Mouse (Mus musculus) forebrain, embryonic 15.5 days (tissue): ENCODE measurements around the gene Sympk. TPM values are rescaled to one million over a fixed set of nuclear protein-coding genes. Genes with fewer than 3 reads are reported as not detected.

Experiments
- ATAC-seq: fragments of 200-750 bp; cut with Nextera tagmentation; replicated peaks from 2 replicates; pipeline ENCODE4 v1.8.0; 2017; ENCODE audit warnings: mild to moderate bottlenecking, moderate TSS enrichment, moderate library complexity
- H3K27ac ChIP-seq: fragments of 300-500 bp; sonication (generic); replicated peaks from 2 replicates; pipeline ENCODE4 v1.5.1; 2015; ENCODE audit warnings: mild to moderate bottlenecking, inconsistent platforms
- H3K27me3 ChIP-seq: fragments of 300-500 bp; sonication (generic); 2 replicates; pipeline ENCODE4 v1.6.1; 2015; ENCODE audit warnings: inconsistent platforms
- H3K36me3 ChIP-seq: fragments of 300-500 bp; sonication (generic); 2 replicates; pipeline ENCODE4 v1.6.1; 2015; ENCODE audit warnings: mild to moderate bottlenecking, inconsistent platforms
- H3K4me1 ChIP-seq: fragments of 300-500 bp; sonication (generic); 2 replicates; pipeline ENCODE4 v1.6.1; 2015; ENCODE audit warnings: inconsistent platforms
- H3K4me2 ChIP-seq: fragments of 300-500 bp; sonication (generic); replicated peaks from 2 replicates; pipeline ENCODE4 v1.6.1; 2015; ENCODE audit warnings: mild to moderate bottlenecking, inconsistent platforms
- H3K4me3 ChIP-seq: fragments of 300-500 bp; sonication (generic); 2 replicates; pipeline ENCODE4 v1.5.1; 2015; ENCODE audit warnings: mild to moderate bottlenecking, inconsistent platforms
- H3K9ac ChIP-seq: fragments of 300-500 bp; sonication (generic); replicated peaks from 2 replicates; pipeline ENCODE4 v1.6.1; 2015; ENCODE audit warnings: mild to moderate bottlenecking, inconsistent platforms
- H3K9me3 ChIP-seq: fragments of 300-500 bp; sonication (generic); 2 replicates; pipeline ENCODE4 v1.6.1; 2016; ENCODE audit warnings: inconsistent platforms
- WGBS: fragments of 180-500 bp; shearing (Covaris S2); methylation state at CpG from one replicate; pipeline ENCODE4 v1.1.7; 2015; ENCODE audit warnings: mixed read lengths; 5-methylcytosine and 5-hydroxymethylcytosine counted together
- polyA plus RNA-seq: library from polyadenylated mRNA; unstranded; fragments of >200 nt; fragmentation: Nextera tagmentation; extraction: Ambion mirVana; gene quantifications from 2 replicates; pipeline ENCODE4 v1.2.1, GENCODE M21; 2015

The Sympk gene
- polyA plus RNA-seq = 34.8 and 35.4 TPM in 2 replicates

DNA sequence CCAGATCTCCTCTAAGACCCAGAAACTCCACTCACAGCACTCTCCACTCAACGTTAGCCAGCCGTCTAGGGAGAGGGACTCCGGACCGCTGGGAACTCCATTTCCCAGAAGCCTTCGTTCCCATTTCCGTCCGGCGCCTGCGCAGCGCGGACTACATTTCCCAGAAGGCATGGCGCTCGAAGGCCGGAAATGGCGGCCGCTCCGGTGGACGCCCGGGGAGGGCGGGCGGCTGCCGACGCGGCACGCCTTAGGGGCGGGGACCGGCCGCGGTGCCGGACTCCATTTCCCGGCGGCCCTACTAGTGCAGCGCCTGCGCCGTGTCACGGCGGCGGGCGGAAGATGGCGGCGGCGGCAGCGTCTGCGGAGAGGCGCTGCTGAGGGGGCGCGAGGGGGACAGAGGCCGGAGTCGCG lies at the start of gene Sympk:
Gene Sympk, plus strand, starts transcription at position 282 of the 411 bp plus-strand sequence.
- ATAC-seq = peak; percentile 97
- Histone ChIP-seq H3K9me3 (no peaks in the 10 kb centered on the region), H3K4me2 (peak within 1 kb of the TSS; percentile 81), H3K36me3 (peaks cover 4% of the 10 kb centered on the region), H3K4me3 (peak within 1 kb of the TSS; percentile 82), H3K27ac (peak within 1 kb of the TSS; percentile 29; the same call in 1 of the 2 replicates), H3K9ac (peak within 1 kb of the TSS; percentile 92), H3K4me1 (peaks cover 23% of the 10 kb centered on the region), H3K27me3 (peaks cover 38% of the 10 kb centered on the region)
- under 1% methylated on average over 49 of the region's 50 CpGs for WGBS

DNA sequence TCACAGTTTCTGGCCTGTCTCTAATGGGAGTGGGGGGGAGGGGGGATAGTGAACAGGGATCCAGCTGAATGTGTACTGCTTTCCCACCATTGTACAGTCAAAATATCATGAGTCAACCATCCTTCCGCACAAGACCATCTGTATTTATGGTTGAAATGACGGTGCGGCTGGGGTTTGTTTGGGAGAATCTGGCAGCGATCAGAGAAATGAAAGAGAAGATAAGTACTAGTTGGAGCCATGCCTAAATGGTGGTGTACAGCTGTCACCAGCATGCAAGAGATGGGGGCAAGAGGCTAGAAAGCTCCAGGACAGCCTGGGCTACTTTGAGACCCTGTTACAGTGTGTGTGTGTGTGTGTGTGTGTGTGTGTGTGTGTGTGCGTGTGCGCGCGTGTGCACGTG lies 45.8 kb upstream of the Sympk start:
- ATAC-seq = peak; percentile 68
- Histone ChIP-seq H3K9ac (no peak overlapping the region), H3K27ac (0 out of 2 replicates have a peak overlapping the region, but pooled peaks have one; percentile 52), H3K4me1 (no peaks in the 10 kb centered on the region), H3K9me3 (no peaks in the 10 kb centered on the region), H3K27me3 (no peaks in the 10 kb centered on the region), H3K36me3 (no peaks in the 10 kb centered on the region), H3K4me2 (no peak overlapping the region), H3K4me3 (no peak overlapping the region)
- WGBS = 71% methylated on average over 9 of the region's 9 CpGs

DNA sequence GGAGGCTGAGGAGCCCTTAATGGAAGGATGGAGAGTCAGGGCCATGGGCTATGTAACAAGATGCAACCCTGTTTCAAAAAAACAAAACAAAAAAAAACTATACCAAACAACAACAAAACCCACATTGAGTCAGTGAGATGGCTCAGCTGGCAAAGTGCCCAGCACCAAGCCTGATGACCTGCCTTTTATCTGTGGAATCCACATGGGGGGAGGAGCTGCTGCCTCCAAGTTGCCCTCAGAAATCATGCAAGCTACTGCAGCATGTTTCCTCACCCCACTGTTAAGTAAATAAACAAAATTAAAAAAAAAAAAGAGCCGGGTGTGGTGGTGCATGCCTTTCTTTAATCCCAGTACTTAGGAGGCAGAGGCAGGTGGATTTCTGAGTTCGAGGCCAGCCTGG lies 37.7 kb upstream of the Sympk start:
- no peak for ATAC-seq

DNA sequence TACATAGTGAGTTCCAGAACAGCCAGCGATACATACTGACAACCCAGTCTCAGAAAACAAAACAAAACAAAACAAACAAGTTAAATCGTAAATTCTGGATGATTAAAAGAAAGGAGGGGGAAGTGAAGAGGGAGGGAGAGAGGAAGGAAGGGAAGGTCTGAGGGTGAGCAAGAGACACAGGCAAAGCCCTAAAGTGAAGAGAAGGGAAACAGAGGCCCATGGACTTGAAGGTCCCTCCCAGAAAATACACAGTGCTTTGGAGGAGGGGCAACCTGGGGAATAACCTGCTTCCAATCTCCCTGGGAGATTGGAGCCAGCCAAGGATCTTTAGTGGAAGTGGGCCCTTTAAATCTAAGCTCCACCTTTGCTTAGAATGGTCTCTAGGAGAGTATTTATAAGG lies 37.1 kb upstream of the Sympk start, which contains the start of gene Nanos2:
Gene Nanos2, plus strand, starts transcription at position 301 of the 400 bp plus-strand sequence.
- Histone ChIP-seq H3K9me3 (no peaks in the 10 kb centered on the region), H3K4me3 (no peak within 1 kb of the TSS), H3K4me1 (peaks cover 11% of the 10 kb centered on the region), H3K4me2 (no peak within 1 kb of the TSS), H3K9ac (no peak within 1 kb of the TSS), H3K27ac (no peak within 1 kb of the TSS), H3K36me3 (no peaks in the 10 kb centered on the region), H3K27me3 (0 out of 2 replicates have a peak, but pooled peaks cover under 1% of the 10 kb centered on the region)
- 72% methylated on average over 2 of the region's 2 CpGs for WGBS
- ATAC-seq = no peak

More for the DNA sequence above, 37.7 kb upstream of the Sympk start:
- no peak overlapping the region for H3K9ac ChIP-seq
- WGBS = 85% methylated on average over 2 of the region's 2 CpGs
- no peak overlapping the region for H3K4me2 ChIP-seq
- no peaks in the 10 kb centered on the region for H3K36me3 ChIP-seq
- H3K9me3 ChIP-seq = no peaks in the 10 kb centered on the region
- H3K27ac ChIP-seq = no peak overlapping the region
- H3K4me1 ChIP-seq = peaks cover 5% of the 10 kb centered on the region
- no peaks in the 10 kb centered on the region for H3K27me3 ChIP-seq
- H3K4me3 ChIP-seq = no peak overlapping the region

DNA sequence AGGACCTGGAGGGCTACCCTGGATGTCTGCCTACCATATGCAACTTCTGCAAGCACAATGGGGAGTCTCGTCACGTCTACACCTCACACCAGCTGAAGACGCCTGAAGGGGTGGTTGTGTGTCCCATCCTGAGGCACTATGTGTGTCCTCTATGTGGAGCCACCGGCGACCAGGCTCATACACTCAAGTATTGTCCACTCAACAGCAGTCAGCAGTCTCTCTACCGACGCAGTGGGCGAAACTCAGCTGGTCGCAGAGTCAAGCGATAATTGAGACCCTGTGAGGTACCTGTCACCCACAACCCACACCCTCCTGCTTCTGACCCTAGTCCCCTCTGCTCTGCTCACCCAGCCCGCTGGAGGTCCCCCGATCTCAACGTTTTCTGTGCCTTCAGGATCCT lies 36.4 kb upstream of the Sympk start:
- Histone ChIP-seq H3K9ac (no peak overlapping the region), H3K9me3 (no peaks in the 10 kb centered on the region), H3K36me3 (no peaks in the 10 kb centered on the region), H3K4me1 (peaks cover 18% of the 10 kb centered on the region), H3K27me3 (peaks cover 7% of the 10 kb centered on the region; the same call in 1 of the 2 replicates), H3K4me2 (no peak overlapping the region), H3K4me3 (no peak overlapping the region), H3K27ac (no peak overlapping the region)
- ATAC-seq = no peak
- WGBS = 75% methylated on average over 13 of the region's 13 CpGs

DNA sequence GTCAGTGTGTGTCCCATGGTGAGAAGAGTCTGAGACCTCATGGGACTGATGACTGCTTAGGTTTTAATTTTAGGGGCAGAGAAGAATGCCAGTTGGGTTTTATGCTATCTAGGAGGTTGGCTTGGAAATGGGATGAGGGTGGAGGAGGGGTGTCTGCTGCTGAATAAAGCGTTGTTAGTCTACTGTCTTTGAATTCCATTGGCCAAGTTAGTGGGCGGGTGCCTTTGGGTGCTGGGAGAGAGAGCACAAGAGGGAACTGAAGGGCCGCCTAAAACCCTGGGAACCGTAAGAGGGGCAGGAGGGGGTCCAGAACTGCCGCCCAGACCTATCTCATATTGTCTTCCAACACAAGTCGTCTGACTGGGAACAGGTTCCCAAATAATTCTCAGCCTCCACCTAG lies 35.4 kb upstream of the Sympk start:
- 67% methylated on average over 6 of the region's 6 CpGs for WGBS
- Histone ChIP-seq H3K36me3 (no peaks in the 10 kb centered on the region), H3K4me2 (no peak overlapping the region), H3K4me3 (no peak overlapping the region), H3K9ac (no peak overlapping the region), H3K4me1 (peaks cover 27% of the 10 kb centered on the region), H3K27ac (no peak overlapping the region), H3K9me3 (no peaks in the 10 kb centered on the region), H3K27me3 (peaks cover 11% of the 10 kb centered on the region; the same call in 1 of the 2 replicates)
- ATAC-seq = no peak

DNA sequence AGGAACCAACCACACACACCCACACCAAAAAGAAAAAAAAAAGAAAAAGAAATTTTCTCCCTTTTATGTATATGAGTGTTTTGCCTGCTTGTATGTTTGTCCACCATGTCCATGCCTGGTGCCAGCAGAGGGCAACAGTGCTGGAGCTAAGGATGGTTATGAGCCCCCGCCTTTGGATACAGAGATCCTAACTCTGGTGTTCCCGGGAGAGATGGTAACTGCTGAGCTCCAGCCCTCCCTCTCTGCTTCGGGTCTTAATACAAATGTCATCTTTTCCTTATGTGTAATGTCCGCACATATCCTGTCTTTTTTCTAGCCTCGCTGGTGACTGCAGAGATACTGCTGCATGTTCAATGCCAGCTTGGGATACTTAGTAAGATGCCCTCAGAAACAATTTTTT lies 34.2 kb upstream of the Sympk start:
- Histone ChIP-seq H3K4me2 (peak overlapping the region; percentile 67), H3K9ac (peak overlapping the region; percentile 50), H3K9me3 (no peaks in the 10 kb centered on the region), H3K36me3 (no peaks in the 10 kb centered on the region), H3K4me3 (peak overlapping the region; percentile 54), H3K27me3 (peaks cover 11% of the 10 kb centered on the region; the same call in 1 of the 2 replicates), H3K4me1 (peaks cover 28% of the 10 kb centered on the region), H3K27ac (peak overlapping the region; percentile 95)
- WGBS = 5% methylated on average over 5 of the region's 5 CpGs
- no peak for ATAC-seq

DNA sequence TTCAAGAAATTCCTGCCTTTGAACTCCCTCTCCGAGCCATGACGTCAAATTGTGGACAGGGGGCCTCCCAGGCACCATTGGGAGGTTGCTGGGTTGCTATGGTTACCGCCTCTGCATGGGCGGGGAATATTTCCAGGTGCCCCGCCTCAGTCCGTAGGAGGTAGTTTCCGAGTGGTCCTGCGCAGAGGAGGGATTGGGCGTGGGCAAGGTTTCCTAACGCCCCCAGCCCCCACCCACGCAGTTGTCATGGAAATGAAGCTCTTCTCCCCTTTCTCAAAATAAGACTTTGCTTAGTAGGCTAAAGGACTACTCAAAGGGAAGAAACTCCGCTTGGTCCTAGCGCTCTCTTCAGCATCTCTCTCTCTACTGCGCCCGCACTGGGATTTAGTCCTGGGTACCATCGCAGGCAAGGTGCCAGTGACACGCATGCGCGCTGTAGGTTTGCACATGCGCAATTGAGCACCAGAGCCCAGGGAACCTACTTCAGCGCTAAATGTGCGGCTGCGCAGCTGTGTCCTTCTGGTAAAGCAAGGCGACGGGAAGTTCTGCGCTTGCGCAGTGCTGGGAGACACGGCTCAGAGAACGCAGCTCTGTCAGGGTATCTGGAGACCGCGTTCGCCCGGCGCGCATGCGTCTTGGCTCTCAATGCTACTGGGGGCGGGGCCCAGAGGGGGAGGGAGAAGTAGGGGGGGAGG lies 33.4 kb upstream of the Sympk start, which contains the start of gene Mypop:
Gene Mypop, plus strand, starts transcription at position 645 of the 695 bp plus-strand sequence.
- peak within 1 kb of the TSS; percentile 59 for H3K9ac ChIP-seq
- peak within 1 kb of the TSS; percentile 87 for H3K4me2 ChIP-seq
- peak within 1 kb of the TSS; percentile 54 for H3K4me3 ChIP-seq
- H3K27me3 ChIP-seq = peaks cover 11% of the 10 kb centered on the region; the same call in 1 of the 2 replicates
- peak within 1 kb of the TSS; percentile 95 for H3K27ac ChIP-seq
- H3K9me3 ChIP-seq = no peaks in the 10 kb centered on the region
- WGBS = under 1% methylated on average over 37 of the region's 37 CpGs
- H3K4me1 ChIP-seq = peaks cover 31% of the 10 kb centered on the region
- peak; percentile 95 for ATAC-seq
- no peaks in the 10 kb centered on the region for H3K36me3 ChIP-seq

DNA sequence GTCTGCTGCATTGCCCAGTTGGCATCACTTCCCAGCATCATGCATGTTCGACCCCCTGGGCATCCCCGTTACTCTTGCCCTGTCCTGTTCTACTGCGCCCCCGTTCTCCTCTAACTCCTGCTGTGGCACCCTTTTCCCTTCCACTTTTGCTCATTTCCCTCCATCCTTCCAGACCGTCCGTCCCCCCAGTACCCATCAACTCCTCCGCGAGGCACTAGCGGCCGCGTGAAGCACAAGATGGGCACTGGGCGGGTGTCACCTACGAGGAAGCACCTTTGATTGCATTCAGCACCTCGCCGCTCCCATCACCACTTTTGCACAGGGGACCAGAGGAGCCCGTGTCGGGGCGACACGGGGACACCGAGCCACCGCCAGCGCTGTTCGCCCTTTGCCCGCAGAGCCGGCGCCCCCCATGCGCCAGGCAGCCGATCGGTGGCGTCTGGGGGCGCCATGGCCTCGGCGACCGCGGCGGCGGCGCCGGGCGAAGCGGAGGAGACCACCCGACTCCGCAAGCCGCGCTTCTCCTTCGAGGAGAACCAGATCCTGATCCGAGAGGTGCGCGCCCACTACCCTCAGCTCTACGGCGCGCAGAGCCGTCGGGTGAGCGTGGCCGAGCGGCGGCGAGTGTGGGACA lies 32.4 kb upstream of the Sympk start:
- peaks cover 7% of the 10 kb centered on the region; the same call in 1 of the 2 replicates for H3K36me3 ChIP-seq
- no peaks in the 10 kb centered on the region for H3K9me3 ChIP-seq
- H3K4me1 ChIP-seq = peaks cover 31% of the 10 kb centered on the region
- peak overlapping the region; percentile 87 for H3K4me2 ChIP-seq
- peak; percentile 14; the same call in 1 of the 2 replicates for ATAC-seq
- peaks cover 11% of the 10 kb centered on the region; the same call in 1 of the 2 replicates for H3K27me3 ChIP-seq
- 0 out of 2 replicates have a peak overlapping the region, but pooled peaks have one; percentile 95 for H3K27ac ChIP-seq
- H3K9ac ChIP-seq = peak overlapping the region; percentile 59
- under 1% methylated on average over 58 of the region's 59 CpGs for WGBS
- H3K4me3 ChIP-seq = peak overlapping the region; percentile 54

DNA sequence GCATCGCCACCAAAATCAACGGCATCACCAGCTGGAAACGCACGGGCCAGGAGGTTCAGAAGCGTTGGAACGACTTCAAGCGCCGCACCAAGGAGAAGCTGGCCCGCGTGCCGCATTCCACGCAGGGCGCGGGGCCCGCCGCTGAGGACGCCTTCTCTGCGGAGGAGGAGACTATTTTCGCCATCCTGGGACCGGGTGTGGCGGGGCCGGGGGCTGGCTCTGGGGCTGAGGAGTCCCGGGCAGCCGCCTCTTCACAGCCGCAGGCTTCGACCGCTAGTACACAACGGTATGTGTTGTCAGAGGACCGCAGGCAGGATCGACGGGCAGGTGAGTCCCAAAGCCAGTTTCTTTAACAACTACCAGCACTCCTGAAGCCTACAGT lies 31.9 kb upstream of the Sympk start:
- no peak for ATAC-seq
- Histone ChIP-seq H3K4me1 (peaks cover 31% of the 10 kb centered on the region), H3K4me2 (peak overlapping the region; percentile 87), H3K4me3 (peak overlapping the region; percentile 54), H3K27me3 (peaks cover 11% of the 10 kb centered on the region; the same call in 1 of the 2 replicates), H3K9ac (peak overlapping the region; percentile 59), H3K9me3 (no peaks in the 10 kb centered on the region), H3K27ac (no peak overlapping the region), H3K36me3 (peaks cover 7% of the 10 kb centered on the region; the same call in 1 of the 2 replicates)
- 2% methylated on average over 31 of the region's 31 CpGs for WGBS

DNA sequence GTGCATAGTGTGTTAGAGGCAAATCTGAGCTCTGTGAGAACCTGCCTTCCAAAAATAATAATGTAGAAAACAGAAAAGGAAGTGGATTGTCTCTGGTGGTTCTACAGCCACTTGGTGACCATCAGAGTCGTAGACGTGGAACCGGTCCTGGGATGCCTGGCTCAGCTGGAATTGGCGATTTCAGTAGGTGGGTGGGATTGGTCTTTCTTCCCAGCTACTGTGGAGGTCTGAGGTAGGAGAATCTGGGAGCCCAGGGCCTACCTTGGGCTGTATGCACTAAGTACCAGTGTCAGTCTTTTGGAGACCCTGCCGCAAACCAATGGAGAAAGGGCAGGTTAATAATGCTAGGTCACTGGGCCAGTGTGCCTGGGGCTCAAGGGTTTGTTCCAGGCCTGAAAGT lies 31.1 kb upstream of the Sympk start:
- peaks cover 7% of the 10 kb centered on the region; the same call in 1 of the 2 replicates for H3K36me3 ChIP-seq
- WGBS = 91% methylated on average over 5 of the region's 5 CpGs
- H3K27ac ChIP-seq = no peak overlapping the region
- peaks cover 31% of the 10 kb centered on the region for H3K4me1 ChIP-seq
- no peaks in the 10 kb centered on the region for H3K9me3 ChIP-seq
- H3K9ac ChIP-seq = no peak overlapping the region
- H3K27me3 ChIP-seq = peaks cover 11% of the 10 kb centered on the region; the same call in 1 of the 2 replicates
- H3K4me2 ChIP-seq = peak overlapping the region; percentile 87
- no peak for ATAC-seq
- H3K4me3 ChIP-seq = peak overlapping the region; percentile 54

DNA sequence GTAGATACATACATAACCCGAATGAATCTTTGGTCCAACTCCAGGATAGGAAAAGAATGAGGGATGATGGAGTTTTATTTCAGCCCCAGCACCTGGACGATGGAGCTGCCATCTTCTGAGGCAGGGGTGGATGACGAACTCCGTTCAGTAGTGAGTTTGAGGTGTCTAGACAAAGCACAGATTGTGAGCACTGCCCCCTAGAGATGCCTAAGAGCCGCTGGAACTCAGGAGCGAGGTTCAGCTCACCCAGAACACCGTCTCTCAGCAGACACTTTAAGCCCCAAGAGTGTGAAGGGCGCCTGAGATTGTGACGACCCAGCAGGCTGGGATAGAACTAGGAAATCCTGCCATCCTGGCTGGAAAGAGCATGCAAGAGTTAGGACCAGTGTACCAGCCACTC lies 25.3 kb upstream of the Sympk start:
- WGBS = 29% methylated on average over 9 of the region's 9 CpGs
- Histone ChIP-seq H3K36me3 (peaks cover 7% of the 10 kb centered on the region; the same call in 1 of the 2 replicates), H3K9me3 (no peaks in the 10 kb centered on the region), H3K4me2 (no peak overlapping the region), H3K4me1 (peaks cover 16% of the 10 kb centered on the region), H3K27ac (no peak overlapping the region), H3K9ac (no peak overlapping the region), H3K27me3 (no peaks in the 10 kb centered on the region), H3K4me3 (no peak overlapping the region)
- ATAC-seq = no peak
